Mouse (Mus musculus) megakaryocyte, adult 5-6 weeks (primary cell): ENCODE measurements around the gene Zfp62. TPM values are rescaled to one million over a fixed set of nuclear protein-coding genes. Genes with fewer than 3 reads are reported as not detected.

Experiments
- ATAC-seq: 2 replicates; pipeline ENCODE4 v1.8.0; 2016; ENCODE audit warnings: mild to moderate bottlenecking, inconsistent platforms; ENCODE audit not compliant: poor library complexity, severe bottlenecking
- total RNA-seq, 2 experiments: library from RNA; stranded (forward) in 1 of 2; stranded (reverse) in 1 of 2; fragments of 153-499, 151-499 nt in 1 of 2; fragments of 221-1000, 200-1000 nt in 1 of 2; gene quantifications; 2 replicates each; pipeline versions ENCODE4 v1.2.3 to v1.2.4; 2015 to 2017

Zfp62 gene
- total RNA-seq, 2 experiments from 2014 or later: 59.7 to 80.3 TPM

GRCm38 (mm10) chr11:49203771-49204497, 842 bp downstream of the Zfp62 start:
- ATAC-seq: peak; percentile 50

- no peak for ATAC-seq
Observed at GRCm38 (mm10) chr11:49205080-49205590, 2.0 kb downstream of the Zfp62 start.

- ATAC-seq: no peak
Observed at GRCm38 (mm10) chr11:49207495-49207894, 4.4 kb downstream of the Zfp62 start.

GRCm38 (mm10) chr11:49212577-49212976, 9.5 kb downstream of the Zfp62 start:
- ATAC-seq: no peak

GRCm38 (mm10) chr11:49213505-49213904, 10.4 kb downstream of the Zfp62 start:
- ATAC-seq: no peak

DNA sequence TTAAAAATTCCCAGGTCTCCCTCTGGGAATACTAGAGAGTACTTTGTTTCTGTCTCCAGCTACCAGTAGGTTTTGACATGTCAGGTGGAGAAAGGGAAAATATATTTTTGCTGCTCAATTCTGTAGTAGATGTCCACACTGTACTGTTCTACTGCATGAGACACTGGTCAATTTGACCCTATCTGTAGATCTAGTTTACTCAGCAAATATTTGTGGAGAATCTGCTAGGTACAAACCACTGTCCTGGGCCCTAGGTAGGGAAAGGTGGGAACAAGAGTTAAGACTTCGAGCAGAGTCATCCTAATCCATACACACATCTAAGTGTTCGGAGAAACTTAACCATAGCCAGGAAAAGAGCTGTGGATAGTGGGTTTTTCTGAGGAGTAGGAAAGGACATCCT, 16.2 kb downstream of the Zfp62 start:
- no peak for ATAC-seq

DNA sequence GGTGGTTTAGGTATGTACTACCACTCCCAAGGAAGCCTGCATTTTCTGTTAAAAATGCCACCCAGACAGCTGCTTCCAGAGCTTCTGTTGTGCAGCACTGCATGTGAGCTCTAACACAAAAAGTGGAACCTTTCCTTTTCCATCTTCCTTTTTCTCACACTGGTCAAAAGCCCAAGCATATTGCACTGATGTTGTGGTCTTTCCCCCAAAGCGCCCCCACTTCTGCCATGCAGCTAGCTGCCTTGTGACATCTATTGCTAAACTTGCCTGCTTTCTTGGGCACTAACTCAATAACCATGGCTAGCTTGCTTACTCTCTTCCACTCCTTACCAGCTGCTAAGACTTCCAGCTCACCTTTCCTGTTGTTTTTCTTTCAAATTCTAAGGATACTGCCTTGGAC, 21.4 kb downstream of the Zfp62 start:
- peak; percentile 57 for ATAC-seq

GRCm38 (mm10) chr11:49232781-49233180, 29.7 kb downstream of the Zfp62 start:
- no peak for ATAC-seq

DNA sequence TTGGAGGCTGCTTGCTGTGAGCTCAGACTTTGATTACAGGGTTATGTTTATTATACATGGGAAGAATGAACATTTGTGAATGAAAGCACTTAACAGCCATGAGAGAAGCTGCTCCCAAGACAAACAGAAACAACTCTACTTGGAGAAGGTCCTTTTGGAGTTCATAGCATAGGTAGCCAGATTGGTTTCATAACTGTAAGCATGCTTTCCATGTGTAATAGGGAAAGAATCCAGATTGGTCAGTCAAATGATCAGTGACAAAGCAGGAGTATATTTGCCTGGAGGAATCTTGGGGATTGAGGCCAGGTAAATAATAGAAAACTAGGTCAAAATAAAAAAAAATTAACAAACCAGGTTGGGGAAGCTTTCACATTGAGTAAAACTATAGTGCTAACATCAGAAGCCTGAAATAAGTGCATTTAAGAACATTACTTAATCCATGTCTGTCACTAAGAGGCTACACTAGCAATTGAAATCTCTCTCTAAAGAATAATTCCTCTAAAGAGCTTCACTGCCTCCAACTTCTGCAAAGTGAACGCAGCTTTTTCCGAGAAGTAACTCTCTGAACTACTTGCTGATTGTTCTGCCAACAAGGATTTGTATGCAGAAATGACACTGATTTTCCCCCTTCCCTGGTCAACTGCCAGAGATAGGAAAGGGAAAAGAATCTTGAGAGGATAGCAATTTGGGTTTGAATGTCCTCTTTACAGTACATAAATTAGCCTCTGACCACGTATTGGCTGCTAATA, 32.5 kb downstream of the Zfp62 start:
- ATAC-seq: peak; percentile 63

DNA sequence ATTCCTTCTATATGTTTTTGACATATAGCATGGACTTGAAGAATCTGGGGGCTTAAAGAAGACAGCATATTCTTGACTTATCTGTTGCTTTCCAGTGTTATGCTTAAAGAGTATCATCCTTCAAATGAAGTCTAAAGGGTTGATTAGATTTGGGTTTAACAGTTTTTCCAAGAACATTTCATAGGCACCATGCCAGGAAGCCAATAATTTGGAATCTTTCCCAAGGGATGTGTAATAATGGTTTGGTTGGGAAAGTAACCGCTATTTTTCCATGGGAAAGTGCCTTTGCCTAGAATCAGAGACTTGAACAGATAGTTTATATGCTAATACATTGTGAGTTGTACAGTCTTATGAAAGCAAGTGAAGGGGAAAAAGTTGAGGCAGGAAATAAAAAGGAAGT, 33.8 kb downstream of the Zfp62 start:
- ATAC-seq: no peak

DNA sequence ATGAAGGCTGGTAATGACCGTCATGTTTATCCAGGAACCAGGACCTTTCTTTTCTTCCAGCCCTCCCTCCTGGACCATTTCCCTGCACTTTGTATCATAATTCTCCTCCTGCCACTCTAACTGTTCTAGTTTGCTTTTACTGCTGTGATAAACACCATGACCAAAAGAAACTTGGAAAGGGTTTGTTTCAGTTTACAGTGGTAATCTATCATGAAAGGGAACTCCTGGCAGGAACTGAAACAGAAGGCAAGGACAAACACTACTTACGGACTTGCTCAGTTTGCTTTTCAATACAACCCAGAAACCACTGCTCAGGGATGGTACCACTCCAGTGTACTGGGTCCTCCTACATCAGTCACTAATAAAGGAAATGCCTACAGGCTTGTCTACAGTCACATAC, 34.4 kb downstream of the Zfp62 start:
- peak; percentile 83 for ATAC-seq

DNA sequence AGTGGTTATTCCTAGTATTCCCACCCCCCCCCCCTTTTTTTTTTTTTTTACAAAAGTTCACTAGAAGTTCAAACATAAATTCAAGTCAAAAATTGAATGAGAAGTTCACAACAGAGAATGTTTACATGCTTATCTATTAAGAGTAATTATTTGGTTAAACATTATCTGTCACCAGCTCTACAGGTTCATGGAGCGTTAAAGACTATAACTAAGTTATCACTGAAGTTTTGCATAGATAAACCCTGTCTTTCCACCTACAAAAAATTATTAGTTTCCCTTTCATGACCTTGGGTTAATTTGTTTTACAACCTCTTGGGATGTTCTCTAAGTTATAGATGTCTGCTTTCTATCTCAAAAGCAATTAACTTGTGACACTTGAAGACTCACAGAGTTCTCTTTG, 37.2 kb downstream of the Zfp62 start:
- ATAC-seq: no peak

DNA sequence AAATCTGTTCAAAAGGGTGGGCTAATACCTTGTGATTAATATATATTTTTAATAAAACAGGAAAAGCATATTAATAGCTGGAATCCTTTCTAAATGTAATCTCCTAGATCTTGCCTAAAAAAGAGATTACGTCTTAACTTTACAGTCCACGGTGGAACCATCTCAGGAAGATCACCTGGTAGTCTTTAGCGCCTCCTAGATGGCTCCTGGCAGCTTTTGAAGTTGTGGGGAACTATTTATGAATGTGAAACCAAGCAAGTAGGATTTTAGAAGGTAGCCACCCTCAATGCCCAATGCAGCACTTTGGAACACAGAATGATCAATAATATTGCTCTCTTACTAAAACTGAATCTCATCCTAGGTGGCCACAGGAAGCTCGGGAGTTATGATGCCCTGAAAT, 37.8 kb downstream of the Zfp62 start:
- ATAC-seq: no peak

- ATAC-seq: no peak
Observed at GRCm38 (mm10) chr11:49241471-49241870, 38.4 kb downstream of the Zfp62 start.

DNA sequence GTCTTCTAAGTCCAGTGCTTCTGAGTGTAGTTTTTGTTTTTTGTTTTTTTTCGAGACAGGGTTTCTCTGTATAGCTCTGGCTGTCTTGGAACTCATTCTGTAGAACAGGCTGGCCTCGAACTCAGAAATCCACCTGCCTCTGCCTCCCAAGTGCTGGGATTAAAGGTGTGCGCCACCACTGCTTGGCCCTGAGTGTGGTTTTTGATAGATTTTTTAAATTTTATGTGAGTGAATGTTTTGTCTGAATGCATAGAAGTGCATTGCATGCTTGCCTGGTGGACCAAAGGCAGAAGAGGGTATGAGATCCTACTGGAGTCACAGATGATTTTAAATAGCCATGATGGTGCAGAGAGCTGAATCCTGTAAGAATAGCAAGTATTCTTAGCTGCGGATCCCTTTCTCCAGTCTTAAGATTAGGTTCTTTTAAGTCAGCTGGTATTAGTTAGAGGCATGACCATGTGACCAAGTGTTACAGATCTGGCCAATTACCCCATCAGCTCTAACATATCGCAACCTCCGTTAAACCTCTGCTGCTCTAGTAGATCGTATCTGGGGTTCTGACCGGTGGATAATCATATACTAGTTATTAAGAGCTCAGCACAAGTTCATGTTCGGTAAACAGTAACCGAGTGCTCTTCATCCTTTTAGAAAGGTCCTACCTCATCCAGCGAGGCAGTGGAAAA, 40.0 kb downstream of the Zfp62 start:
- ATAC-seq: peak; percentile 34

GRCm38 (mm10) chr11:49243727-49244594, 40.9 kb downstream of the Zfp62 start, which contains the start of gene Mgat1:
Gene Mgat1, plus strand, starts transcription at chr11:49244191.
- ATAC-seq: peak; percentile 78

- no peak for ATAC-seq
Observed at GRCm38 (mm10) chr11:49244595-49244930, 41.5 kb downstream of the Zfp62 start.

DNA sequence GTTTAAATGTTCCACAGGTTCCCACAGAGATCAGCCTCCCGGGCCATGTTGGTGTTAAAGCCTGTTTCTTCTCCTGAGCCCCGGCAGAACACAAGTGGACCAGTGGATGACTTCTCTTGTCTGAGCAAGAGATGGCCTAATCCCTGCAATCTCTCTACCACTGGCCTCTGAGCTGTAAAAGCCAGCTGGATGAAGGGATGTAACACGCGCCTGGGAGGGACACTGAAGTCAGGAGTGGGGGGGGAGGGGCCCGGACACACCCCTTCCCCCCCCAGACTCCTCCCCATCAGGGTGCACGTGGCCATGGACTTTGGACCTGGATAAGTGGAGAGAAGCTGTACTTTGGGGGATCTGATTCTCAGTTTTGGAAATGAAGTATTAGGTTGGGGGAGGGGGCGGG, 42.1 kb downstream of the Zfp62 start:
- ATAC-seq: no peak

DNA sequence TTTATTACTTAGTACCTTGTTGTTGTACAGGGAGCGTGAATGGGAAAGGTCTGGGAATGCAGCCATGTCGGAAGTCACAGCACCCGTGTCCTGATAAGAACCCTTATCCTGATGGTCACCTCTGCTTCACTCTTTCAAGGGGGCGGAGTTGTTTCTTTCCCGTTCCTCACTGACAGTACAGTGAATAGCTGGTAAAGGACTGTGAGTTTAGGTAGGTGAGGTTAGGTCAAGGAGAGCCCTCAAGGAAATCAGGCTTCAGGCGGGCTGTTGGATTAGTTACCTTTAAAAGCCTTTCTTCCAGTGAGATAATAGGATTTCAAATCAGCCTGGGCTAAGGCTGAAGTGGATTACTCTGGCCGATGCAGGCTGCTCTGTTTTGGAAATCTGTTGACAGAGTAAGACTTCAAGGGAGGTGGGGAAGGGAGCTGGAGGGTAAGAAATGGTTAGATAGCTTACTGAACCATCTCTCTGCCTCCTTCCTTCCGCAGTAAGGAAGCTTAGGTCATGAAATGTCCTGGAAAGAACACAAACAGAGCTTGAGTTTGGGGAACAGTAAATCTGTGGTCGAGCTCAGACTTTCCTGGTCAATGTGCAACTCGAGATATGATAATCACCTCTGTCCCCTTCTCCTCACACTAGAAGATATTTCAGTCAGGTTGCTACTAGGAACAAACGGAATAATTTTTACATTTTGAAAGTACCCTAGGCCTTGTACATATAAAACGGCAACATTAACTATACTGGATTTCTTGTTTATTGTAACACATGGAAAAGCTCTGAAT, 42.7 kb downstream of the Zfp62 start:
- ATAC-seq: no peak

GRCm38 (mm10) chr11:49246523-49246922, 43.4 kb downstream of the Zfp62 start:
- ATAC-seq: no peak
